Mouse (Mus musculus): ENCODE data around the gene Ghdc.

The Ghdc gene

GRCm38 (mm10) chr11:100747114-100747513 lies 23.6 kb downstream of the Ghdc start:
- no peak for DNase-seq (ENCODE audit: extremely low spot score, low spot score)

- DNase-seq (ENCODE audit: extremely low spot score, low spot score), result no peak
Observed at GRCm38 (mm10) chr11:100746546-100746945, 24.2 kb downstream of the Ghdc start.

GRCm38 (mm10) chr11:100745085-100745484 lies 25.7 kb downstream of the Ghdc start:
- peak; percentile 50 for DNase-seq (ENCODE audit: extremely low spot score, low spot score)

GRCm38 (mm10) chr11:100741348-100741747 lies 29.4 kb downstream of the Ghdc start:
- DNase-seq (ENCODE audit: extremely low spot score, low spot score), result no peak

GRCm38 (mm10) chr11:100738749-100739148 lies 32.0 kb downstream of the Ghdc start:
- no peak for DNase-seq (ENCODE audit: extremely low spot score, low spot score)

GRCm38 (mm10) chr11:100738066-100738604 lies 32.6 kb downstream of the Ghdc start, which contains the start of gene Rab5c:
TSS of gene Rab5c (minus strand) at chr11:100738215.
- DNase-seq (ENCODE audit: extremely low spot score, low spot score), result peak; percentile 97

GRCm38 (mm10) chr11:100737105-100737733 lies 33.5 kb downstream of the Ghdc start:
- DNase-seq (ENCODE audit: extremely low spot score, low spot score), result no peak

- DNase-seq (ENCODE audit: extremely low spot score, low spot score), result no peak
Observed at GRCm38 (mm10) chr11:100736746-100737080, 34.0 kb downstream of the Ghdc start.

GRCm38 (mm10) chr11:100735954-100736745 lies 34.6 kb downstream of the Ghdc start:
- DNase-seq (ENCODE audit: extremely low spot score, low spot score), result no peak

- no peak for DNase-seq (ENCODE audit: extremely low spot score, low spot score)
Observed at GRCm38 (mm10) chr11:100735134-100735865, 35.5 kb downstream of the Ghdc start.

GRCm38 (mm10) chr11:100730477-100731205 lies 40.1 kb downstream of the Ghdc start:
- DNase-seq (ENCODE audit: extremely low spot score, low spot score), result no peak

GRCm38 (mm10) chr11:100729976-100730375 lies 40.8 kb downstream of the Ghdc start:
- no peak for DNase-seq (ENCODE audit: extremely low spot score, low spot score)

- no peak for DNase-seq (ENCODE audit: extremely low spot score, low spot score)
Observed at GRCm38 (mm10) chr11:100728601-100729000, 42.2 kb downstream of the Ghdc start.

GRCm38 (mm10) chr11:100727201-100727600 lies 43.6 kb downstream of the Ghdc start:
- DNase-seq (ENCODE audit: extremely low spot score, low spot score), result no peak

GRCm38 (mm10) chr11:100724919-100725512 lies 45.7 kb downstream of the Ghdc start:
- no peak for DNase-seq (ENCODE audit: extremely low spot score, low spot score)

- DNase-seq (ENCODE audit: extremely low spot score, low spot score), result no peak
Observed at GRCm38 (mm10) chr11:100722493-100723028, 48.2 kb downstream of the Ghdc start.

GRCm38 (mm10) chr11:100721776-100722492 lies 48.8 kb downstream of the Ghdc start:
- DNase-seq (ENCODE audit: extremely low spot score, low spot score), result no peak

GRCm38 (mm10) chr11:100721254-100721653 lies 49.5 kb downstream of the Ghdc start:
- DNase-seq (ENCODE audit: extremely low spot score, low spot score), result no peak

- no peak for DNase-seq (ENCODE audit: extremely low spot score, low spot score)
Observed at GRCm38 (mm10) chr11:100720345-100720744, 50.4 kb downstream of the Ghdc start.

GRCm38 (mm10) chr11:100719893-100720292 lies 50.9 kb downstream of the Ghdc start:
- DNase-seq (ENCODE audit: extremely low spot score, low spot score), result no peak

Measured in neural tube, embryonic 10.5 days (tissue).